Mouse (Mus musculus): ENCODE data around the gene Exo5. TPM values are rescaled to one million over a fixed set of nuclear protein-coding genes. Genes with fewer than 3 reads are reported as not detected.
A peak's percentile ranks its signal among the peaks of the same experiment; 100 is the strongest.

Exo5 gene
- polyA plus RNA-seq, 1 experiment from 2014 or later, result 22.4 TPM

GRCm38 (mm10) chr4:120894584-120894983 lies 30.2 kb downstream of the Exo5 start:
- H3K27me3 ChIP-seq (replicated peaks; ENCODE audit: control insufficient read depth, insufficient read depth, low read length), result no peaks in the 10 kb centered on the region
- ATAC-seq (replicated peaks; ENCODE audit: low FRiP score, low TSS enrichment, low read depth), result no peak
- H3K4me3 ChIP-seq (ENCODE audit: low read depth, low read length), result no peak overlapping the region
- no peak overlapping the region for H3K27ac ChIP-seq (ENCODE audit: low read depth)
- WGBS, result 71% methylated on average over 11 of the region's 11 CpGs
- H3K36me3 ChIP-seq (ENCODE audit: control insufficient read depth, insufficient read depth, low read length), result no peaks in the 10 kb centered on the region
- no peaks in the 10 kb centered on the region for H3K4me1 ChIP-seq (replicated peaks; ENCODE audit: control insufficient read depth, insufficient read depth, low read length)
- no peaks in the 10 kb centered on the region for H3K9me3 ChIP-seq (ENCODE audit: control insufficient read depth, low read length)
- no peak overlapping the region for H3K9ac ChIP-seq (ENCODE audit: low read length)
- no peak for DNase-seq (ENCODE audit: low spot score)
- no peak overlapping the region for H3K4me2 ChIP-seq (ENCODE audit: low read length)

- 63% methylated on average over 11 of the region's 11 CpGs for WGBS
- no peak for ATAC-seq (replicated peaks; ENCODE audit: low FRiP score, low TSS enrichment, low read depth)
- no peak overlapping the region for H3K4me2 ChIP-seq (ENCODE audit: low read length)
Measured at GRCm38 (mm10) chr4:120893656-120894401, 31.0 kb downstream of the Exo5 start.

GRCm38 (mm10) chr4:120892516-120892915 lies 32.3 kb downstream of the Exo5 start:
- 58% methylated on average over 1 of the region's 1 CpGs for WGBS
- Histone ChIP-seq H3K9me3 (ENCODE audit: control insufficient read depth, low read length) (no peaks in the 10 kb centered on the region), H3K4me2 (ENCODE audit: low read length) (no peak overlapping the region), H3K4me3 (ENCODE audit: low read depth, low read length) (no peak overlapping the region), H3K4me1 (replicated peaks; ENCODE audit: control insufficient read depth, insufficient read depth, low read length) (no peaks in the 10 kb centered on the region), H3K27me3 (replicated peaks; ENCODE audit: control insufficient read depth, insufficient read depth, low read length) (no peaks in the 10 kb centered on the region), H3K36me3 (ENCODE audit: control insufficient read depth, insufficient read depth, low read length) (no peaks in the 10 kb centered on the region), H3K9ac (ENCODE audit: low read length) (no peak overlapping the region), H3K27ac (ENCODE audit: low read depth) (no peak overlapping the region)
- DNase-seq (ENCODE audit: low spot score), result no peak
- no peak for ATAC-seq (replicated peaks; ENCODE audit: low FRiP score, low TSS enrichment, low read depth)

More at GRCm38 (mm10) chr4:120893656-120894401, 31.0 kb downstream of the Exo5 start:
- Histone ChIP-seq H3K4me3 (ENCODE audit: low read depth, low read length) (no peak overlapping the region), H3K27me3 (replicated peaks; ENCODE audit: control insufficient read depth, insufficient read depth, low read length) (no peaks in the 10 kb centered on the region), H3K4me1 (replicated peaks; ENCODE audit: control insufficient read depth, insufficient read depth, low read length) (no peaks in the 10 kb centered on the region), H3K9ac (ENCODE audit: low read length) (no peak overlapping the region), H3K9me3 (ENCODE audit: control insufficient read depth, low read length) (no peaks in the 10 kb centered on the region), H3K36me3 (ENCODE audit: control insufficient read depth, insufficient read depth, low read length) (no peaks in the 10 kb centered on the region), H3K27ac (ENCODE audit: low read depth) (no peak overlapping the region)
- no peak for DNase-seq (ENCODE audit: low spot score)

- DNase-seq (ENCODE audit: low spot score) (no peak), ATAC-seq (replicated peaks; ENCODE audit: low FRiP score, low TSS enrichment, low read depth) (no peak)
- Histone ChIP-seq H3K9me3 (ENCODE audit: control insufficient read depth, low read length) (no peaks in the 10 kb centered on the region), H3K27ac (ENCODE audit: low read depth) (no peak overlapping the region), H3K4me1 (replicated peaks; ENCODE audit: control insufficient read depth, insufficient read depth, low read length) (no peaks in the 10 kb centered on the region), H3K9ac (ENCODE audit: low read length) (no peak overlapping the region), H3K4me3 (ENCODE audit: low read depth, low read length) (no peak overlapping the region), H3K27me3 (replicated peaks; ENCODE audit: control insufficient read depth, insufficient read depth, low read length) (no peaks in the 10 kb centered on the region), H3K36me3 (ENCODE audit: control insufficient read depth, insufficient read depth, low read length) (no peaks in the 10 kb centered on the region), H3K4me2 (ENCODE audit: low read length) (no peak overlapping the region)
Measured at GRCm38 (mm10) chr4:120891960-120892359, 32.9 kb downstream of the Exo5 start.

- no peak overlapping the region for H3K9ac ChIP-seq (ENCODE audit: low read length)
- ATAC-seq (replicated peaks; ENCODE audit: low FRiP score, low TSS enrichment, low read depth) (no peak; the same call in 1 of the 2 replicates), DNase-seq (ENCODE audit: low spot score) (no peak)
- 63% methylated on average over 11 of the region's 11 CpGs for WGBS
- H3K4me3 ChIP-seq (ENCODE audit: low read depth, low read length), result no peak overlapping the region
- H3K4me2 ChIP-seq (ENCODE audit: low read length), result no peak overlapping the region
- H3K9me3 ChIP-seq (ENCODE audit: control insufficient read depth, low read length), result no peaks in the 10 kb centered on the region
- H3K27ac ChIP-seq (ENCODE audit: low read depth), result 0 out of 2 replicates have a peak overlapping the region, but pooled peaks have one; percentile 3
- H3K4me1 ChIP-seq (replicated peaks; ENCODE audit: control insufficient read depth, insufficient read depth, low read length), result peaks cover under 1% of the 10 kb centered on the region; the same call in 1 of the 2 replicates
- no peaks in the 10 kb centered on the region for H3K27me3 ChIP-seq (replicated peaks; ENCODE audit: control insufficient read depth, insufficient read depth, low read length)
- H3K36me3 ChIP-seq (ENCODE audit: control insufficient read depth, insufficient read depth, low read length), result no peaks in the 10 kb centered on the region
Measured at GRCm38 (mm10) chr4:120890754-120891440, 33.9 kb downstream of the Exo5 start.

GRCm38 (mm10) chr4:120888884-120889283 lies 35.9 kb downstream of the Exo5 start:
- no peak overlapping the region for H3K27ac ChIP-seq (ENCODE audit: low read depth)
- no peaks in the 10 kb centered on the region for H3K36me3 ChIP-seq (ENCODE audit: control insufficient read depth, insufficient read depth, low read length)
- peaks cover 7% of the 10 kb centered on the region; the same call in 1 of the 2 replicates for H3K4me1 ChIP-seq (replicated peaks; ENCODE audit: control insufficient read depth, insufficient read depth, low read length)
- no peak overlapping the region for H3K4me3 ChIP-seq (ENCODE audit: low read depth, low read length)
- H3K27me3 ChIP-seq (replicated peaks; ENCODE audit: control insufficient read depth, insufficient read depth, low read length), result no peaks in the 10 kb centered on the region
- DNase-seq (ENCODE audit: low spot score) (no peak), ATAC-seq (replicated peaks; ENCODE audit: low FRiP score, low TSS enrichment, low read depth) (no peak)
- H3K4me2 ChIP-seq (ENCODE audit: low read length), result no peak overlapping the region
- 55% methylated on average over 8 of the region's 8 CpGs for WGBS
- H3K9ac ChIP-seq (ENCODE audit: low read length), result no peak overlapping the region
- H3K9me3 ChIP-seq (ENCODE audit: control insufficient read depth, low read length), result no peaks in the 10 kb centered on the region

- no peaks in the 10 kb centered on the region for H3K36me3 ChIP-seq (ENCODE audit: control insufficient read depth, insufficient read depth, low read length)
- 33% methylated on average over 8 of the region's 8 CpGs for WGBS
- DNase-seq (ENCODE audit: low spot score) (peak; percentile 73), ATAC-seq (replicated peaks; ENCODE audit: low FRiP score, low TSS enrichment, low read depth) (no peak)
- H3K4me3 ChIP-seq (ENCODE audit: low read depth, low read length), result no peak overlapping the region
- H3K9ac ChIP-seq (ENCODE audit: low read length), result no peak overlapping the region
- no peak overlapping the region for H3K27ac ChIP-seq (ENCODE audit: low read depth)
- H3K27me3 ChIP-seq (replicated peaks; ENCODE audit: control insufficient read depth, insufficient read depth, low read length), result no peaks in the 10 kb centered on the region
- no peak overlapping the region for H3K4me2 ChIP-seq (ENCODE audit: low read length)
- H3K4me1 ChIP-seq (replicated peaks; ENCODE audit: control insufficient read depth, insufficient read depth, low read length), result peaks cover 7% of the 10 kb centered on the region; the same call in 1 of the 2 replicates
- no peaks in the 10 kb centered on the region for H3K9me3 ChIP-seq (ENCODE audit: control insufficient read depth, low read length)
Measured at GRCm38 (mm10) chr4:120887381-120888112, 37.3 kb downstream of the Exo5 start.

- no peak overlapping the region for H3K27ac ChIP-seq (ENCODE audit: low read depth)
- H3K9ac ChIP-seq (ENCODE audit: low read length), result no peak overlapping the region
- peaks cover 7% of the 10 kb centered on the region; the same call in 1 of the 2 replicates for H3K4me1 ChIP-seq (replicated peaks; ENCODE audit: control insufficient read depth, insufficient read depth, low read length)
- no peaks in the 10 kb centered on the region for H3K36me3 ChIP-seq (ENCODE audit: control insufficient read depth, insufficient read depth, low read length)
- WGBS, result 79% methylated on average over 5 of the region's 5 CpGs
- no peaks in the 10 kb centered on the region for H3K9me3 ChIP-seq (ENCODE audit: control insufficient read depth, low read length)
- ATAC-seq (replicated peaks; ENCODE audit: low FRiP score, low TSS enrichment, low read depth), result no peak
- no peak overlapping the region for H3K4me2 ChIP-seq (ENCODE audit: low read length)
- DNase-seq (ENCODE audit: low spot score), result no peak
- H3K4me3 ChIP-seq (ENCODE audit: low read depth, low read length), result no peak overlapping the region
- no peaks in the 10 kb centered on the region for H3K27me3 ChIP-seq (replicated peaks; ENCODE audit: control insufficient read depth, insufficient read depth, low read length)
Measured at GRCm38 (mm10) chr4:120886811-120887210, 38.0 kb downstream of the Exo5 start.

Measured in intestine, embryonic 14.5 days (tissue).